Mouse (Mus musculus) left cerebral cortex, postnatal 14 days (tissue): ENCODE measurements around the gene Iglon5. TPM values are rescaled to one million over a fixed set of nuclear protein-coding genes. Genes with fewer than 3 reads are reported as not detected.
A peak's percentile ranks its signal among the peaks of the same experiment; 100 is the strongest.

ENCODE experiments used
- DNase-seq, 2 experiments: peaks; one replicate each; pipeline ENCODE4 v3.0.0; 2021 to 2022; ENCODE audit warnings: low spot score in 2 of 2, mixed read lengths in 1 of 2
- intact Hi-C: fragments of 180-260 bp; cut with DNase I; formaldehyde crosslinking; loops from one replicate; pipeline ENCODE4 v1.15.1; 2025
- long read RNA-seq, 2 experiments: library from polyadenylated mRNA; stranded (forward); transcript quantifications; one replicate each; pipeline ENCODE4 v2.0.0; 2021
- total RNA-seq, 2 experiments: library from RNA; stranded (reverse); gene quantifications; 2 replicates each; pipeline ENCODE4 v1.2.3; 2021

The Iglon5 gene
- total RNA-seq, result 10 to 100 TPM; 42.7 to 46.3 TPM
- long read RNA-seq, experiment 1, partial matches to known transcripts, result 0 of 3 reads
- long read RNA-seq, experiment 1, other reads (novel, unspliced or antisense), result 3 of 3 reads
- long read RNA-seq, experiment 2, partial matches to known transcripts, result 3 of 7 reads
- long read RNA-seq, experiment 2, other reads (novel, unspliced or antisense), result 4 of 7 reads

GRCm38 (mm10) chr7:43489631-43490125 is at the start of gene Iglon5:
Gene Iglon5, minus strand, starts transcription at chr7:43490075.
- no peak for DNase-seq
- intact Hi-C loops, result no loop called here

- intact Hi-C loops, result no loop called here
- DNase-seq, result no peak
Measured at GRCm38 (mm10) chr7:43538524-43538923, 48.6 kb upstream of the Iglon5 start.

DNA sequence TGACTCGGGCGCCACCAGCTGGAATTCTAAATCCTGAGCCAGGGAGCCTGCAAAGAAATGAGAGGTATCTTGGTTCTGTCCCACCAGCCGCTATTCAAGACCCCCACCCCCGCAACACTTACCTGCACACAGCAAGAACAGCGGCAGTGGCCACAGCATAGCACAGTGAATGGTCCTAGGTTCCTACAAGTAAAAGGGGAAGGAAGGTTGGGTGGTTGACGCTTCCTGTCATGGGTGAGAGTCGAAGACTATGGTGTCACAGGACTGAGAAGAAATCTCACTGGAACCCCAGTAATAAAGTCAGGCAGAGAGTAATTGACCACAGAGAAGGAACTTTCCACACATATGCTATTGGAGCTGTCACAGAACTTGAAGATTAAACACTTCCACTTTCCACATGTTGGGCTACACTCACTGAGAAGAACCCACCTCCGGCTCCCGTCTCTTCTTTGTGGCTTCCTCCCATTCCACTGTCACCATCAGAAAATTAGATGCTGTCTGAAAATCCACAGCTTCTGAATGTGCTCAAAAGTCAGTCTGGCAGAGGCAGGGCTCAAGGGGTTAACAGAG is 43.1 kb upstream of the Iglon5 start:
- intact Hi-C loops, result no loop called here
- DNase-seq, result no peak

DNA sequence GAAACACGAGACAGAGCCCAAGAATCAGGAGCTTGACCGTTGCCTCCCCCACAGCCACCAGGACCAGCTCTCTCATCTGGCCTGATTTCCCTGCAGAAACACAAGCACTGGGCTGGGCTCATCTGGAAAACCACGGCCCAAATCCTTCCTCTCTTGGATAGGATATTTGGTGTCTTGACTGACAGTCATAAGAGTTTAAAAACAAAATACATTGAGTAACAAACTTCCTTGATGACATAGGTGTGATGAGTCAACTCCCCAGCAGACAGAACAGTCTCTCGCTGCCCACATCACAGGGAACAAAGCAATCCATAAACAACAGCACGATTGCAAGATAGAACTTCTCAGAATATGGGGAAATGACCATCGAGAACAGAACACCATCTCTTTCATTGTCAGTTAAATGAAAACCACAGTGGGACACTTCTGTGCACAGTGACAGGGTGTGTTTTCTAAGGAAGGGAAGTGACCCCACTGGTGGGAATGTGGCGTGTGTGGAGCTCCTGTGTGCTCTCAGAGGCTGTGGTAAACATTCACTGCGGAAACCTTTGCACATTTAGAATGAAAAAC is 40.4 kb upstream of the Iglon5 start:
- intact Hi-C loops, result no loop called here
- no peak for DNase-seq

DNA sequence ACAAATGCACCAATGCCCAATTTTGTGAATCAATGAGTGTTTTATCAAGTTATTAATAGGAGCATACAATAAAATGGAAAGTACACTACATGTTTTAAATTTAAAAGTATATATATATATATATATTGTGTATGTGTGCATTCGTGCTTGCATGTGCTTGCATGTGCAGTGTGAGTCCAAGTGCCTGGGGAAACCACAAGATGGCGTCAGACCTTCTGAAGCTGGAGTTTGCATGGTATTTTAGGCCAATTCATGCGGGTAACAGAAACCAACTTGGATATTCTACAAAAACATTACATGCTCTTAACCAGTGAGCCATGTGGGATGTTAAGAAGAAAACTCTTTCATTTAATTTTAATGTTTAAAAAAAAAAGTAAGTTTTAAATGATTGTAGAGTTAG is 35.4 kb upstream of the Iglon5 start:
- intact Hi-C loops, result no loop called here
- DNase-seq, result no peak

GRCm38 (mm10) chr7:43522776-43523175 is 32.9 kb upstream of the Iglon5 start:
- DNase-seq, result no peak
- intact Hi-C loops, result no loop called here

GRCm38 (mm10) chr7:43518341-43518740 is 28.5 kb upstream of the Iglon5 start:
- DNase-seq, result no peak
- intact Hi-C loops, result no loop called here

GRCm38 (mm10) chr7:43515076-43515475 is 25.2 kb upstream of the Iglon5 start:
- no peak for DNase-seq
- intact Hi-C loops, result no loop called here

DNA sequence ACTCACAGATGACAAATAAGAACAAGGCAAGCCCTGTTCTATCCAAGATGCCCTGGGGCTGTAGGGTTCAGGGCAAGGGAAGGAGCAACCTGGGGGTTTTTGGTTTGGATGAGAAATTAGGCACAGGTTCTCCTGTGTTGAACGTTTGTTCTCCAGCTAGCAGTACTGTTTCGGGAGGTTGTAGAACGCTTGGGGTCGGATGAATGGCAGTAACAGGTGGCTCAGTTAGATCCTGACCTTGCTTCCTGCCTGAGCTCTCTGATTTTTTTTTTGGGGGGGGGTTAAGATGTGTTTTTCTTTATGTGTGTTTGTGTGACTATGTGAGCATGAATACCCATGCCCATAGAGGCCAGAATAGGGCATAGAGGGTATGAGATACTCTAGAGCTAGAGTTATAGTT is 22.6 kb upstream of the Iglon5 start:
- no peak for DNase-seq
- intact Hi-C loops, result no loop called here

- intact Hi-C loops, result no loop called here
- DNase-seq, result no peak
Measured at GRCm38 (mm10) chr7:43511707-43512478, 22.0 kb upstream of the Iglon5 start.

- peak; percentile 75 to 78 for DNase-seq
- intact Hi-C loops, result no loop called here
Measured at GRCm38 (mm10) chr7:43495343-43496021, 5.6 kb upstream of the Iglon5 start.

- intact Hi-C loops, result no loop called here
- DNase-seq, result no peak
Measured at GRCm38 (mm10) chr7:43490861-43491260, 986 bp upstream of the Iglon5 start.

DNA sequence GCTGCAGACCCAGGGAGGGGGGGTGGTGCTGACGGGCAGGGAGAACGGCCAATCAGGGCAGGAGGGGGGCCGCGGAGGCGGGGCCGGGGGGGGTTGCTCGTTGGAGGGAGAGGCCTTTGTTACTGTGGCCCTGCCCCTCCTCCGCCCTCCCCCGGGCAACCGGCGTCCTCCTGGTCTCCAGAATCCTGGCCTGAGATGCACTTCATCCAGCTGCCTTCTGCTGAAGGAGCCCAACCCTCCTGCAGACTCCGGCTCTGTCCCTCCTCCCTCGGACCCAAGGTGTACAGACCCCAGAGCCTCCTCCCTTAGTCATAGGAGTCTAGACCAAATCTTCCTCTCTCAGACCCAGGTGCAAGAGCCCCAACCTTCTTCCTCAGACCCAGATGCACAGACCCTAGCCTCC is 308 bp upstream of the Iglon5 start:
- DNase-seq, result peak; percentile 75 to 78
- intact Hi-C loops, result no loop called here

GRCm38 (mm10) chr7:43488646-43489045 is 1.2 kb downstream of the Iglon5 start:
- peak; percentile 40 to 77 for DNase-seq
- intact Hi-C loops, result no loop called here

DNA sequence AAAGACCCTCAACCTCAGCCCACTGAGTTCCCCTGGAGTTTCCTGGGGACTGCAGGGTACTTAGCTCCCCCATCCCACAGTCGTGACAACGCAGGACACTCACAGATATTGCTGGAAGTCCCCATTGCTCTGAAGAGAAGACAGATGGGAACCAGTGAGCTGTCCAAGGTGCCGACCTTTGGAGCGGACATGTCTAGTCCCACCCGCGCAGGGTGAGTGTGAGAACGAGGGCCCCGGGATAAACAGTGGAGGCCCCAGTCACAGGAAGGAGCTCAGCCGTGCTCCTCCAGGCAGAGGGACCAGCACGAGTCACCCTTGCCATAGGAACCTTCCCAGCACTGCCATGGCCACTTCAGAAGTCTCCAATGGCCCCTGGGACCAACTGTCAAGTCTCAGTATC is 6.6 kb downstream of the Iglon5 start:
- no peak for DNase-seq
- intact Hi-C loops, result no loop called here

- intact Hi-C loops, result no loop called here
- peak; percentile 46 to 63 for DNase-seq
Measured at GRCm38 (mm10) chr7:43482090-43482716, 7.7 kb downstream of the Iglon5 start.

GRCm38 (mm10) chr7:43481191-43481590 is 8.7 kb downstream of the Iglon5 start:
- intact Hi-C loops, result no loop called here
- peak; percentile 62 to 86 for DNase-seq

- intact Hi-C loops, result no loop called here
- DNase-seq, result no peak
Measured at GRCm38 (mm10) chr7:43476376-43476775, 13.5 kb downstream of the Iglon5 start.

- intact Hi-C loops, result no loop called here
- no peak for DNase-seq
Measured at GRCm38 (mm10) chr7:43475706-43476105, 14.2 kb downstream of the Iglon5 start.
